ENCODE assay signal across 22 mouse cellular contexts in the genomic region with DNA sequence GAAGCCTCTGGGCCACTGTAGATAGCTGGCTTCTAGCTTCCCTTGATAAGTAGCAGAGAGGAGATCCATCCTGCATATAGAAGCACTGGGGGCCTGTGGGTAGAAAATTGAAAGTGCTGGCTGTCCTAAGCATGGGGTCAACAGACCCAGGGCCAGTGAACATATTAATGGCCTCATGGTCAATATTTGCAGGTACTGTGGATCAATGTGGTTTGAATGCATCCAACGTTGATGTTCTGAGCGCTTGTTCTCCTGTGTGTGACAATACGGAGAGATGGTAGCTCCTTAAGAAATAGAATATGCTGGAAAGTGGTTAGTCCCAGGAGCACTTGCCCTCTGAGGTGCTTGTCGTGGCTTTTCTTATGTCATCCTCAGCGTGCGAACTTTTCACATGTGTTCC.
DNase-seq lines count a peak whose midpoint lies in the region; TF ChIP-seq lines count a peak whose summit lies in the region.
"Had no signal": no experiment of that assay in that cellular context is flagged by ENCODE, and none has a peak within 500 bp of the region (broad histone marks: within the 10 kb centered on the region; RNA-seq: fewer than 3 reads in every experiment).

No protein-coding gene starts in this region.

- TF ChIP-seq CTCF in liver, adult 2 months (IDR thresholded peaks at IDR 0.05; ENCODE audit: low read depth, low read length), result no peak

- H3K27me3 ChIP-seq in heart, embryonic 10.5 days (ENCODE audit: insufficient read depth, poor library complexity, severe bottlenecking), result no peaks in the 10 kb centered on the region
- peaks cover 7% of the 10 kb centered on the region; the same call in 1 of the 2 replicates for H3K27me3 ChIP-seq in liver, adult 2 months (ENCODE audit: control insufficient read depth, insufficient read depth, low read length)
- H3K27me3 ChIP-seq: CH12.LX; embryonic facial prominence, embryonic 12.5 days; forebrain, embryonic 13.5 days; forebrain, embryonic 15.5 days; Patski had no signal

- no peak overlapping the region for H3K27ac ChIP-seq in heart, embryonic 10.5 days
- no peak overlapping the region for H3K27ac ChIP-seq in liver, adult 2 months (replicated peaks; ENCODE audit: insufficient read depth, low read depth, low read length)
- H3K27ac ChIP-seq: embryonic facial prominence, embryonic 10.5 days; embryonic facial prominence, embryonic 12.5 days; forebrain, embryonic 13.5 days; forebrain, embryonic 15.5 days had no signal

- peaks cover 9% of the 10 kb centered on the region for H3K4me1 ChIP-seq in heart, embryonic 10.5 days
- H3K4me1 ChIP-seq in liver, adult 2 months (ENCODE audit: control insufficient read depth, insufficient read depth, low read length), result peaks cover 3% of the 10 kb centered on the region
- H3K4me1 ChIP-seq: embryonic facial prominence, embryonic 12.5 days; forebrain, embryonic 13.5 days; forebrain, embryonic 15.5 days had no signal

- TF ChIP-seq POLR2A in liver, adult 2 months (IDR thresholded peaks at IDR 0.05; ENCODE audit: extremely low read depth, insufficient read depth, low read length), result no peak

- WGBS in heart, embryonic 10.5 days, result 93% methylated on average over 6 of the region's 6 CpGs
- 51% methylated on average over 6 of the region's 6 CpGs for WGBS in liver, adult 2 months

- no peaks in the 10 kb centered on the region for H3K79me2 ChIP-seq in liver, adult 2 months (ENCODE audit: control insufficient read depth, insufficient read depth, low read length)

- no peak overlapping the region for H3K4me3 ChIP-seq in heart, embryonic 10.5 days
- no peak overlapping the region for H3K4me3 ChIP-seq in liver, adult 2 months (ENCODE audit: insufficient read depth, low read depth, low read length)
- H3K4me3 ChIP-seq: embryonic facial prominence, embryonic 10.5 days; embryonic facial prominence, embryonic 12.5 days; forebrain, embryonic 13.5 days; forebrain, embryonic 15.5 days had no signal

- no peak overlapping the region for H3K9ac ChIP-seq in liver, adult 2 months (ENCODE audit: low read depth, low read length)
- H3K9ac ChIP-seq: embryonic facial prominence, embryonic 12.5 days; forebrain, embryonic 13.5 days; forebrain, embryonic 15.5 days had no signal

- no peaks in the 10 kb centered on the region for H3K9me3 ChIP-seq in heart, embryonic 10.5 days
- H3K9me3 ChIP-seq: embryonic facial prominence, embryonic 10.5 days; embryonic facial prominence, embryonic 12.5 days; forebrain, embryonic 13.5 days; forebrain, embryonic 15.5 days; G1E had no signal

- no peaks in the 10 kb centered on the region for H3K36me3 ChIP-seq in heart, embryonic 10.5 days
- H3K36me3 ChIP-seq in liver, adult 2 months (ENCODE audit: control insufficient read depth, insufficient read depth, low read length), result no peaks in the 10 kb centered on the region
- H3K36me3 ChIP-seq: embryonic facial prominence, embryonic 10.5 days; embryonic facial prominence, embryonic 12.5 days; forebrain, embryonic 15.5 days; G1E had no signal

- peak; percentile 56 for DNase-seq in heart, adult 11 months
- DNase-seq in heart, embryonic 10.5 days (ENCODE audit: low spot score), result no peak
- DNase-seq in liver, adult 2 months (ENCODE audit: extremely low read depth, low read depth, low spot score), result peak; percentile 34
- DNase-seq in liver, result no peak
- peak; percentile 0 for DNase-seq in thymus, postnatal 4 days
- no peak for DNase-seq in thymus, postnatal 0 days (ENCODE audit: low spot score)
- DNase-seq: adrenal gland, adult 8-10 months; adrenal gland, postnatal 14 days; adrenal gland, postnatal 36 days; B cell, adult 2 months; cerebellum, adult 11-12 months; cerebellum, adult 2 months; cerebellum, adult 9-10 months; cerebellum, postnatal 10 days; cerebellum, postnatal 25 days had no signal

Comparison
In these comparisons a context has a peak if more than half of its experiments do, and no peak if none do; other contexts are left out.
1. DNase-seq: peak in heart, adult 11 months (single experiment), liver, adult 2 months (single experiment) and thymus, postnatal 4 days (single experiment); none in heart, embryonic 10.5 days (single experiment), liver (single experiment) and thymus, postnatal 0 days (single experiment).